8 mouse cellular contexts compared by ENCODE assay signal in the genomic region with DNA sequence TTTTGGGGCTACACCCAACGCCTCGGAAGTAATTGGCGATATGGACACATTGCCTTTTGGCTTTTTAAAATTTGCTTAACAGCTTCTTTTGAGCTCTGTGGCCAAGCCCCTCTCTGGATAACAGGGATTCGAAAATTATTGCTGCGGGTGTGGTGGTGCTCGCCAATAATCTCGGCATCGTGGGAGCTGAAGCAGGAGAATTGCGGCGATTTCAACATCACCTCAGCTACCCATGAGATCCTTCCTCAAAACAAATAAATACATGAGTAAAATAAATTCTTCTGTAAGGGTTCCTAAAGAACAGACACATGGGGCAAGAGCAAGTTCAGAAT. TPM values are rescaled to one million over a fixed set of nuclear protein-coding genes. Genes with fewer than 3 reads are reported as not detected.
DNase-seq lines count a peak whose midpoint lies in the region; ATAC-seq and TF ChIP-seq lines count a peak whose summit lies in the region.

No protein-coding gene starts in this region.

- no peak for TF ChIP-seq CTCF in bone marrow, adult 2 months (IDR thresholded peaks at IDR 0.05; ENCODE audit: control insufficient read depth, insufficient read depth, low read length)

- H3K4me2 ChIP-seq in heart, embryonic 15.5 days: peak overlapping the region; percentile 69
- H3K4me2 ChIP-seq in hindbrain, embryonic 13.5 days: peak overlapping the region; percentile 87

- peaks cover 22% of the 10 kb centered on the region for H3K4me1 ChIP-seq in heart, embryonic 15.5 days (replicated peaks)
- no peaks in the 10 kb centered on the region for H3K4me1 ChIP-seq in bone marrow, adult 2 months (ENCODE audit: control insufficient read depth, insufficient read depth, low read length)
- H3K4me1 ChIP-seq in hindbrain, embryonic 13.5 days (replicated peaks): peaks cover 29% of the 10 kb centered on the region
- H3K4me1 ChIP-seq in midbrain, embryonic 10.5 days: peaks cover 25% of the 10 kb centered on the region

- H3K9ac ChIP-seq in heart, embryonic 15.5 days: peak overlapping the region; percentile 98
- peak overlapping the region; percentile 77 for H3K9ac ChIP-seq in hindbrain, embryonic 13.5 days

- under 1% methylated on average over 10 of the region's 10 CpGs for WGBS in heart, embryonic 15.5 days
- 0% methylated on average over 10 of the region's 10 CpGs for WGBS in bone marrow, adult 2 months
- under 1% methylated on average over 10 of the region's 10 CpGs for WGBS in hindbrain, embryonic 13.5 days
- WGBS in midbrain, embryonic 10.5 days: 1% methylated on average over 10 of the region's 10 CpGs

- ATAC-seq in heart, embryonic 15.5 days (replicated peaks; ENCODE audit: insufficient number of reproducible peaks, insufficient read depth, low FRiP score, low read depth): no peak
- ATAC-seq in hindbrain, embryonic 13.5 days (ENCODE audit: low FRiP score): peak; percentile 34; the same call in 1 of the 2 replicates

- peak overlapping the region; percentile 90 for H3K27ac ChIP-seq in heart, embryonic 15.5 days
- 0 out of 2 replicates have a peak overlapping the region, but pooled peaks have one; percentile 3 for H3K27ac ChIP-seq in bone marrow, adult 2 months (ENCODE audit: control insufficient read depth, insufficient read depth, low read depth, low read length, poor library complexity)
- H3K27ac ChIP-seq in hindbrain, embryonic 13.5 days: peak overlapping the region; percentile 92
- H3K27ac ChIP-seq in midbrain, embryonic 10.5 days (replicated peaks): peak overlapping the region; percentile 99

- H3K36me3 ChIP-seq in heart, embryonic 15.5 days: peaks cover 34% of the 10 kb centered on the region
- peaks cover 33% of the 10 kb centered on the region for H3K36me3 ChIP-seq in hindbrain, embryonic 13.5 days
- H3K36me3 ChIP-seq in midbrain, embryonic 10.5 days: peaks cover 39% of the 10 kb centered on the region

- H3K9me3 ChIP-seq in heart, embryonic 15.5 days (replicated peaks): no peaks in the 10 kb centered on the region
- no peaks in the 10 kb centered on the region for H3K9me3 ChIP-seq in hindbrain, embryonic 13.5 days
- no peaks in the 10 kb centered on the region for H3K9me3 ChIP-seq in midbrain, embryonic 10.5 days (replicated peaks)

- no peak for TF ChIP-seq POLR2A in bone marrow, adult 2 months (IDR thresholded peaks at IDR 0.05; ENCODE audit: borderline replicate concordance, control insufficient read depth, low read depth, low read length)

- H3K27me3 ChIP-seq in heart, embryonic 15.5 days: no peaks in the 10 kb centered on the region
- no peaks in the 10 kb centered on the region for H3K27me3 ChIP-seq in hindbrain, embryonic 13.5 days
- no peaks in the 10 kb centered on the region for H3K27me3 ChIP-seq in midbrain, embryonic 10.5 days (ENCODE audit: low read depth, poor library complexity, severe bottlenecking)

- no peak for DNase-seq in heart, postnatal 4 days
- DNase-seq in midbrain, embryonic 10.5 days (ENCODE audit: low spot score): no peak
- DNase-seq in adrenal gland, adult 8-10 months: no peak
- no peak for DNase-seq in yolk sac, embryonic 10.5 days (ENCODE audit: low spot score)
- no peak for DNase-seq in frontal cortex, postnatal 36 days (ENCODE audit: low spot score in 2 of 2)

- peak overlapping the region; percentile 84 for H3K4me3 ChIP-seq in heart, embryonic 15.5 days
- peak overlapping the region; percentile 91 for H3K4me3 ChIP-seq in bone marrow, adult 2 months (replicated peaks; ENCODE audit: control insufficient read depth, low read depth, low read length)
- peak overlapping the region; percentile 85 for H3K4me3 ChIP-seq in hindbrain, embryonic 13.5 days
- peak overlapping the region; percentile 99 for H3K4me3 ChIP-seq in midbrain, embryonic 10.5 days

RNA-seq across cellular contexts. Expression of a gene that starts 0.3 kb away (rescaled TPM):
- polyA plus RNA-seq in heart, embryonic 15.5 days (2015; fragmentation: Nextera tagmentation; extraction: Ambion mirVana): 286 and 399 TPM in 2 replicates
- 100 to 1,000 TPM; 738 to 764 TPM for total RNA-seq in heart, postnatal 4 days (2021)
- polyA plus RNA-seq in bone marrow, adult 2 months (2011; ENCODE audit: insufficient read depth, insufficient read length, low replicate concordance, missing spikeins): 550 and 853 TPM in 2 replicates
- polyA plus RNA-seq in hindbrain, embryonic 13.5 days (2015; fragmentation: Nextera tagmentation; extraction: Ambion mirVana): 369 and 380 TPM in 2 replicates
- 378 and 451 TPM in 2 replicates for polyA plus RNA-seq in midbrain, embryonic 10.5 days (2016; fragmentation: Nextera tagmentation; extraction: Ambion mirVana)
- 100 to 1,000 TPM; 753 to 943 (median 843) TPM for total RNA-seq in adrenal gland, adult 8-10 months (2022)

RNA-seq across cellular contexts. Expression of a gene that starts 6.8 kb away (rescaled TPM):
- polyA plus RNA-seq in heart, embryonic 15.5 days (2015; fragmentation: Nextera tagmentation; extraction: Ambion mirVana): 0.21 and 0.32 TPM in 2 replicates
- total RNA-seq in heart, postnatal 4 days (2021): under 1 TPM in 1 of 2 experiments, not detected in 1; 0.45 TPM
- polyA plus RNA-seq in bone marrow, adult 2 months (2011; ENCODE audit: insufficient read depth, insufficient read length, low replicate concordance, missing spikeins): not detected in 2 replicates
- polyA plus RNA-seq in hindbrain, embryonic 13.5 days (2015; fragmentation: Nextera tagmentation; extraction: Ambion mirVana): 0.68 and 0.79 TPM in 2 replicates
- polyA plus RNA-seq in midbrain, embryonic 10.5 days (2016; fragmentation: Nextera tagmentation; extraction: Ambion mirVana): 0.20 and 0.46 TPM in 2 replicates
- total RNA-seq in adrenal gland, adult 8-10 months (2022): under 1 TPM in 3 of 4 experiments, not detected in 1; 0.49 to 0.67 (median 0.62) TPM

RNA-seq across cellular contexts. Expression of a gene that starts 16.2 kb away (rescaled TPM):
- polyA plus RNA-seq in heart, embryonic 15.5 days (2015; fragmentation: Nextera tagmentation; extraction: Ambion mirVana): 9.5 and 10.5 TPM in 2 replicates
- total RNA-seq in heart, postnatal 4 days (2021): 10 to 100 TPM; 10.8 to 11.7 TPM
- polyA plus RNA-seq in bone marrow, adult 2 months (2011; ENCODE audit: insufficient read depth, insufficient read length, low replicate concordance, missing spikeins): 10.4 and 11.7 TPM in 2 replicates
- 17.6 and 18.3 TPM in 2 replicates for polyA plus RNA-seq in hindbrain, embryonic 13.5 days (2015; fragmentation: Nextera tagmentation; extraction: Ambion mirVana)
- polyA plus RNA-seq in midbrain, embryonic 10.5 days (2016; fragmentation: Nextera tagmentation; extraction: Ambion mirVana): 20.5 and 21.8 TPM in 2 replicates
- 10 to 100 TPM; 22.2 to 26.6 (median 23.1) TPM for total RNA-seq in adrenal gland, adult 8-10 months (2022)

RNA-seq across cellular contexts. Expression of a gene that starts 16.3 kb away (rescaled TPM):
- polyA plus RNA-seq in heart, embryonic 15.5 days (2015; fragmentation: Nextera tagmentation; extraction: Ambion mirVana): 40.3 and 65.5 TPM in 2 replicates
- 10 to 100 TPM; 73.3 to 74.4 TPM for total RNA-seq in heart, postnatal 4 days (2021)
- 48.1 and 99.2 TPM in 2 replicates for polyA plus RNA-seq in bone marrow, adult 2 months (2011; ENCODE audit: insufficient read depth, insufficient read length, low replicate concordance, missing spikeins)
- 131 and 137 TPM in 2 replicates for polyA plus RNA-seq in hindbrain, embryonic 13.5 days (2015; fragmentation: Nextera tagmentation; extraction: Ambion mirVana)
- polyA plus RNA-seq in midbrain, embryonic 10.5 days (2016; fragmentation: Nextera tagmentation; extraction: Ambion mirVana): 75.1 and 88.8 TPM in 2 replicates
- 100 to 1,000 TPM; 131 to 177 (median 143) TPM for total RNA-seq in adrenal gland, adult 8-10 months (2022)

RNA-seq across cellular contexts. Expression of a gene that starts 38.0 kb away (rescaled TPM):
- polyA plus RNA-seq in heart, embryonic 15.5 days (2015; fragmentation: Nextera tagmentation; extraction: Ambion mirVana): 0.82 and 0.95 TPM in 2 replicates
- total RNA-seq in heart, postnatal 4 days (2021): 10 to 100 TPM; 19.8 to 21.5 TPM
- polyA plus RNA-seq in bone marrow, adult 2 months (2011; ENCODE audit: insufficient read depth, insufficient read length, low replicate concordance, missing spikeins): 9.5 and 11.7 TPM in 2 replicates
- polyA plus RNA-seq in hindbrain, embryonic 13.5 days (2015; fragmentation: Nextera tagmentation; extraction: Ambion mirVana): 4.3 and 4.7 TPM in 2 replicates
- 1.4 and 1.5 TPM in 2 replicates for polyA plus RNA-seq in midbrain, embryonic 10.5 days (2016; fragmentation: Nextera tagmentation; extraction: Ambion mirVana)
- total RNA-seq in adrenal gland, adult 8-10 months (2022): 10 to 100 TPM; 25.5 to 35.1 (median 32.2) TPM

Comparison
In these comparisons a context has a peak if more than half of its experiments do, and no peak if none do; other contexts are left out.
1. H3K27ac ChIP-seq: peak in every context shown above with its lines; median percentile 99 in midbrain, embryonic 10.5 days; 92 in hindbrain, embryonic 13.5 days; 90 in heart, embryonic 15.5 days; 3 in bone marrow, adult 2 months.